Mouse (Mus musculus) neural tube, embryonic 11.5 days (tissue): ENCODE data around the gene Capn5. TPM values are rescaled to one million over a fixed set of nuclear protein-coding genes. Genes with fewer than 3 reads are reported as not detected.

Experiments
- ATAC-seq: fragments of 200-750 bp; cut with Nextera tagmentation; 2 replicates; pipeline ENCODE4 v1.8.0; 2017; ENCODE audit warnings: moderate number of reproducible peaks, mild to moderate bottlenecking, moderate TSS enrichment, moderate library complexity; ENCODE audit not compliant: insufficient read depth, low FRiP score, low TSS enrichment
- DNase-seq: peaks from one replicate; pipeline ENCODE4 v3.0.0-alpha.2; 2015; ENCODE audit warnings: low spot score
- H3K27ac ChIP-seq: fragments of 300-500 bp; sonication (generic); 2 replicates; pipeline ENCODE4 v1.5.1; 2014; ENCODE audit warnings: low read depth, mild to moderate bottlenecking, low read length
- H3K27me3 ChIP-seq: fragments of 300-500 bp; sonication (generic); 2 replicates; pipeline ENCODE4 v1.6.1; 2014; ENCODE audit warnings: mild to moderate bottlenecking, low read length, mixed read lengths; ENCODE audit not compliant: control insufficient read depth, insufficient read depth
- H3K36me3 ChIP-seq: fragments of 300-500 bp; sonication (generic); 2 replicates; pipeline ENCODE4 v1.6.1; 2014; ENCODE audit warnings: mild to moderate bottlenecking, low read length, moderate library complexity, mixed read lengths; ENCODE audit not compliant: control insufficient read depth, insufficient read depth
- H3K4me1 ChIP-seq: fragments of 300-500 bp; sonication (generic); 2 replicates; pipeline ENCODE4 v1.6.1; 2014; ENCODE audit warnings: low read length, mixed read lengths; ENCODE audit not compliant: control insufficient read depth, insufficient read depth
- H3K4me2 ChIP-seq: fragments of 300-500 bp; sonication (generic); 2 replicates; pipeline ENCODE4 v1.6.1; 2014; ENCODE audit warnings: low read depth, mild to moderate bottlenecking, moderate library complexity
- H3K4me3 ChIP-seq: fragments of 300-500 bp; sonication (generic); 2 replicates; pipeline ENCODE4 v1.5.1; 2014; ENCODE audit warnings: low read depth, low read length
- H3K9ac ChIP-seq: fragments of 300-500 bp; sonication (generic); 2 replicates; pipeline ENCODE4 v1.6.1; 2014; ENCODE audit warnings: mild to moderate bottlenecking, low read length
- H3K9me3 ChIP-seq: fragments of 300-500 bp; sonication (generic); 2 replicates; pipeline ENCODE4 v1.6.1; 2016; ENCODE audit warnings: low read length; ENCODE audit not compliant: control insufficient read depth
- WGBS: fragments of 180-500 bp; shearing (Covaris S2); extraction: QIAGEN DNeasy Blood & Tissue Kit; methylation state at CpG from one replicate; pipeline ENCODE4 v1.1.7; 2014; 5-methylcytosine and 5-hydroxymethylcytosine counted together
- polyA plus RNA-seq: library from polyadenylated mRNA; unstranded; fragments of >200 nt; fragmentation: Nextera tagmentation; extraction: Ambion mirVana; gene quantifications from 2 replicates; pipeline ENCODE4 v1.2.1, GENCODE M21; 2014

The Capn5 gene
- polyA plus RNA-seq, 1 experiment from 2014 or later = 8.0 TPM

DNA sequence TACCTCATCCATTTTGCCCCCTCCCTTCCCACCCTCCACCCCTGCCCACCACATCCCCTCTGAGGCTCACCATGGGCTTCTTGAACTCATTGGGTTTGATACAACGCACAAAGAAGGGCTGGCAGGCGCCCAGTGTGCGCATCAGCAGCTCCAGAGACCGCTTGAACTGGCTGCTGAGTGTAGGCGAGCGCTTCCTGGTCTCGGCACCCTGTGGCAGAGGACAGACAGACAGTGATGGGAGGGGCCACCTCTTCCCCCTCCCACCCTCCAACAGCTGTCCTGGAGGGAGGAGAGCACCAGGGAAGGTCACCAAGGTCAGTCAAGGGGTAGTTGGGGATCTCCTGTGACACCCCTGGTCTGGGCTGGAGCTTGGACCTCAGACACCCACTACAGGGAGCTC, 92.8 kb downstream of the Capn5 start:
- Histone ChIP-seq H3K4me3 (no peak overlapping the region), H3K27ac (no peak overlapping the region), H3K4me2 (no peak overlapping the region), H3K27me3 (no peaks in the 10 kb centered on the region), H3K4me1 (peaks cover 7% of the 10 kb centered on the region), H3K9me3 (no peaks in the 10 kb centered on the region), H3K36me3 (no peaks in the 10 kb centered on the region; the same call in 1 of the 2 replicates), H3K9ac (no peak overlapping the region)
- WGBS = 76% methylated on average over 7 of the region's 7 CpGs
- ATAC-seq = no peak
- DNase-seq = no peak

DNA sequence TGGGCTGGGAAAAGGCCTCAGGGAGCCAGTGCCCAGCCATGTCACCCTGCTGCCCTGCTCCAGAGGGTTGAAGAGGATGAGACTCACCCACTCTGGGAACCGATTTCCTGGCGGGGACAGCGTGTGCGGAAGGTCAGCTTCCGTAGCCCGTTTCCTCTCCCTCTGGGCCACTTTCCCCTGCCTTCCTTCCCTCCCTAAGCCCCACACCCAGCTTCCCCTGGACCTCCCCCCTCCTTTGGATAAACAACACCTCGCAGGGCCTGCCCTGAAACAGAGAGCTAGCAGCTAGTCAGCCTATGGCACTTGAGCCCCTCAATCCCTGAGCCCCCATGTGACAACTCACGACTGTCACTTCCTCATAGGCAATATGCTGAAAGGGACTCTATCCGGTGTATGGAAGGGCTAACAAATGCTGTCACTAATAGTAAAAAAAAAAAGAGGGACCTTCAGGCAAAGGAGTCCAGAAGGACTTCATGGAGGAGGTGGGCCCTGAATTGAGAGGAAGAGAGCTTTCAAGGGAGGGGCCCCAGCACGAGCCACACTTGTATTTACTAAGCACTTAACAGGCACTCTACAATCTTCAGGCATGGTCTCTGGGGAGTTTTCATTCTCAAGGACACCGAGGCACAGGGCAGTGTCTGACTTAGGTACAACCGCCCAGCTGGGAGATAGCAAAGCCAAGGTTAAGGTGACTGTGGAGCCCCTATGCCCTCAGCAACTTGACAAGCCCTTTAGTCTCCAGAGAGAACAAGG, 93.4 kb downstream of the Capn5 start:
- Histone ChIP-seq H3K4me2 (no peak overlapping the region), H3K4me1 (peaks cover 7% of the 10 kb centered on the region), H3K27ac (no peak overlapping the region), H3K9me3 (no peaks in the 10 kb centered on the region), H3K27me3 (no peaks in the 10 kb centered on the region), H3K9ac (no peak overlapping the region), H3K4me3 (no peak overlapping the region), H3K36me3 (no peaks in the 10 kb centered on the region; the same call in 1 of the 2 replicates)
- ATAC-seq (no peak), DNase-seq (no peak)
- WGBS = 53% methylated on average over 12 of the region's 12 CpGs

DNA sequence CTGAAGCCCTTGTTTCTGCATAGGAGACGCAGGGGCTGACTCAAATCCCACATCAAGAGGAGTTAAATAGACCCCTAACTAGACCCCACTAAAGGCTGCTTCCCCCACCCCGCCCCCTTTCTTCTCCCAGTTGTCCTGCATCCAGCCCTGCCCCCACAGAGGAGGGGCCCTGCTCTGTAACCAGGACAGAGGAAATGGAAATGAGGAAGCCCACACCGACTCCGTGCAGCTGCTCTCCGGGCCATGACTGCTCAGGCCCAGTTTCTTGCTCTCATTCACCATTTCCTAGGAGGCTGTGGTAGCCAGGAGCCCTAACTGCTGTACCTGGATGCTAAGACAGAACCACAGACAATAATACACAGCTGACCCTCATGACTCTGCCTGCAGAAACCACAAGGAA, 95.7 kb downstream of the Capn5 start:
- no peaks in the 10 kb centered on the region; the same call in 1 of the 2 replicates for H3K36me3 ChIP-seq
- no peak overlapping the region for H3K4me3 ChIP-seq
- ATAC-seq = peak; percentile 76; the same call in 1 of the 2 replicates
- H3K9me3 ChIP-seq = no peaks in the 10 kb centered on the region
- no peaks in the 10 kb centered on the region for H3K27me3 ChIP-seq
- H3K4me2 ChIP-seq = no peak overlapping the region
- no peak overlapping the region for H3K9ac ChIP-seq
- H3K27ac ChIP-seq = no peak overlapping the region
- peaks cover 7% of the 10 kb centered on the region for H3K4me1 ChIP-seq
- WGBS = 14% methylated on average over 5 of the region's 5 CpGs
- DNase-seq = peak; percentile 56

DNA sequence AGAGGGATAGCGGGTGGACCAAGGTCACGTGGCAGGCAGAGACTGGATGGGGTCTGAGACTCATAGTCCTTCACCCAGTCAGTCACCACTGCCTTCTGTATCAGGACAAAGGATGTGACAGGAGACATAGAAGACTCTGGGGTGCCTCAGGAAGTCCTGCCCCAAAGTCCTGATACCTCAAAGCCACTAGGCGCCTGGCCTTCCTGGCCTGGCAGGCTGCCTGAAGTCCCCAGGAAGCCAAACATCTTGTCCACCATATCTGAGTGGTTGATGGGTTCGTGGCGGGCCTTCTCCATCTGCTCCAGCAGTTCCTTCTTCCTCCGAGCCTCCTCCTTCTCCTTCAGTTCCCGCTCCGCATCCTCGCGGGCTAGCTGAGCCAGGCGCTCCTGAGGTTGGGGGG, 100.6 kb downstream of the Capn5 start:
- DNase-seq = no peak

DNA sequence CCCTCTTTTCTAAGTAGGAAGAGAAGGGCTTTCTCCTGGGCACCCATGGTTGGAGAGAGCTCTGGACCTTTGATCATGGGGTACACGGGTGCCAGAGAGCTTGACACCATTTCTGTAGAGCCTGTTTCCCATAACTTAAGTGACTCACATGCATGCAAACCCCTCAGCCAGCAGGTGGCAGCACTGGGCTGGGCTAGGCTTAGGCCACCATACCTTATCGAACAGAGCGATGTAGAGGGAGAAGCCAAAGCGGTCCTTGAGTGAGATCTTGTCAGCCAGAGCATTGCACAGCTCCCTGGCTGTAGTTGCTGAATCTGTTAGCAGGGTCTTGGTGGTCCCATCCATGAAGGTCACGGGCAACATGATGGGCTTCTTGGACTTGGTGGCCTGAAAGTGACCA, 106.5 kb downstream of the Capn5 start:
- no peaks in the 10 kb centered on the region for H3K27me3 ChIP-seq
- H3K4me3 ChIP-seq = no peak overlapping the region
- no peak overlapping the region for H3K4me2 ChIP-seq
- WGBS = 35% methylated on average over 5 of the region's 5 CpGs
- DNase-seq (peak; percentile 89), ATAC-seq (no peak)
- H3K27ac ChIP-seq = no peak overlapping the region
- H3K9ac ChIP-seq = no peak overlapping the region
- H3K4me1 ChIP-seq = no peaks in the 10 kb centered on the region
- H3K9me3 ChIP-seq = no peaks in the 10 kb centered on the region
- no peaks in the 10 kb centered on the region for H3K36me3 ChIP-seq

More for the DNA sequence above, 100.6 kb downstream of the Capn5 start:
- H3K4me2 ChIP-seq = no peak overlapping the region
- ATAC-seq = no peak
- no peaks in the 10 kb centered on the region for H3K9me3 ChIP-seq
- H3K9ac ChIP-seq = no peak overlapping the region
- no peaks in the 10 kb centered on the region for H3K27me3 ChIP-seq
- WGBS = 90% methylated on average over 11 of the region's 11 CpGs
- H3K27ac ChIP-seq = no peak overlapping the region
- no peak overlapping the region for H3K4me3 ChIP-seq
- no peaks in the 10 kb centered on the region; the same call in 1 of the 2 replicates for H3K36me3 ChIP-seq
- H3K4me1 ChIP-seq = peaks cover 1% of the 10 kb centered on the region

Other genes with a start within 250 kb of the Capn5 start
- 11.3 and 13.5 TPM in 2 replicates for gene Myo7a, start 58.8 kb downstream of the Capn5 start, polyA plus RNA-seq
- gene Omp, start 32.8 kb downstream of the Capn5 start, polyA plus RNA-seq = 0.22 and 0.24 TPM in 2 replicates
- gene B3gnt6, start 21.2 kb upstream of the Capn5 start, polyA plus RNA-seq = 0.16 and 0.39 TPM in 2 replicates
- 19.7 and 20.0 TPM in 2 replicates for gene Acer3, start 142.9 kb upstream of the Capn5 start, polyA plus RNA-seq
- 10.8 and 11.3 TPM in 2 replicates for gene Tsku, start 183.1 kb upstream of the Capn5 start, polyA plus RNA-seq